Mouse (Mus musculus) stomach, postnatal 0 days (tissue): Measurements from ENCODE around the gene Kif26b.

ENCODE experiments used
- CTCF ChIP-seq: IDR thresholded peaks from 2 replicates; pipeline ENCODE4 v1.5.1; 2016; ENCODE audit warnings: antibody characterized with exemption, low read depth, mild to moderate bottlenecking, moderate library complexity
- EP300 ChIP-seq: optimal IDR thresholded peaks from 2 replicates; pipeline ENCODE3; 2016; ENCODE audit warnings: antibody characterized with exemption

DNA sequence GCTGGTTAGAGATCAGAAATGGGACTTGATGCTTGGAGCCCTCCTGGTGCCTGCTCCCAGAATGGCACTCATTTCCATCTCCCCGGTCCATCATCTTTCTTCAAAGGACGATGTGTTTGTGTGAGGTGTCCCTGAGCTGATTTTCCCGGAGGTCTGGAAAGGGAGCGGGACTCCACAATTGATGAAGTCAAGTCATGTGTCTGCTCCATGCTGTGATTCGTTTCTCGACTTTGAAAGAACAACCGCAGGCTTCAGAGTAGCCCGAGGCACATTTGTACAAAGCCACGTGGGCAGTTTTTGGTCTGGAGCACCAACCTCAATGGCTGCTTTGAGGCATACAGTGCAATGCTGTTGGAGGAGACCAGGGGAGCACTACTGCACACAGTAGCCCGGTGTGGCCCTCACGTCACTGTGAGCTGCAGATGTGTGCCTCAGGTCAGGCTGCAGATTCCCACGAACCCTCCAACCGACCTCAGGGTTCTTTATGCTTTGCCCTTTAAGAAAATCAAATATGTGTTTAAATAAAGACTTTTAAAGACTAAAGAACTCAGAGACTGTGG is 43.0 kb downstream of the Kif26b start:
- TF ChIP-seq CTCF = no peak
- TF ChIP-seq EP300 = no peak
